Mouse (Mus musculus): ENCODE data around the gene Scin. TPM values are rescaled to one million over a fixed set of nuclear protein-coding genes. Genes with fewer than 3 reads are reported as not detected.

Gene Scin
- polyA plus RNA-seq, 1 experiment from 2014 or later = 0.43 TPM

- H3K27me3 ChIP-seq (replicated peaks) = no peaks in the 10 kb centered on the region
- ATAC-seq = no peak
- 69% methylated on average over 8 of the region's 8 CpGs for WGBS (ENCODE audit: insufficient replicate concordance)
Measured at GRCm38 (mm10) chr12:40043816-40044585, 90.0 kb downstream of the Scin start.

DNA sequence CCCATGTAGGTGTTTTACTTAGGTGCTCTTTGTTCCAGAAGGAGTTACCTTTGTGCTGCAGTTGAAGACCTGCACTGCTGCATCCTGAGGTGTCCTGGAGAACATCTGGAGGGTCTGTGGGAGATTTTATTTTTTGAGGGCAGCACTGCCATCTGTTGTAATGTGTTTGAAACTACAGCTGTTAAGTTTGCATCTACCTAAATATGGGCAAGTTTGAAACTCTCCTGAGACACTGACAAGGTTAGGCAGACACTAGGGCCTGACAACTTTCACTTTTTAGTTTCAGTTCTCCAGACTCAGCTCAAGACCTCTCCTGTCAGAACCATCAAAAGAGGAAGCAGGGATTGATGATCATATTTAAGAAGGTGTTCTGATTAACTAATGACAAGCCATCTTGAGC, 94.0 kb downstream of the Scin start:
- Histone ChIP-seq H3K4me3 (no peak overlapping the region), H3K4me2 (no peak overlapping the region), H3K27me3 (replicated peaks) (no peaks in the 10 kb centered on the region), H3K27ac (no peak overlapping the region), H3K9me3 (replicated peaks) (no peaks in the 10 kb centered on the region), H3K9ac (no peak overlapping the region), H3K36me3 (0 out of 2 replicates have a peak, but pooled peaks cover 5% of the 10 kb centered on the region), H3K4me1 (peaks cover 16% of the 10 kb centered on the region)
- ATAC-seq = no peak

More at GRCm38 (mm10) chr12:40043816-40044585, 90.0 kb downstream of the Scin start:
- Histone ChIP-seq H3K36me3 (no peaks in the 10 kb centered on the region), H3K4me1 (no peaks in the 10 kb centered on the region), H3K9me3 (replicated peaks) (no peaks in the 10 kb centered on the region), H3K4me2 (no peak overlapping the region), H3K4me3 (no peak overlapping the region), H3K27ac (no peak overlapping the region), H3K9ac (no peak overlapping the region)

DNA sequence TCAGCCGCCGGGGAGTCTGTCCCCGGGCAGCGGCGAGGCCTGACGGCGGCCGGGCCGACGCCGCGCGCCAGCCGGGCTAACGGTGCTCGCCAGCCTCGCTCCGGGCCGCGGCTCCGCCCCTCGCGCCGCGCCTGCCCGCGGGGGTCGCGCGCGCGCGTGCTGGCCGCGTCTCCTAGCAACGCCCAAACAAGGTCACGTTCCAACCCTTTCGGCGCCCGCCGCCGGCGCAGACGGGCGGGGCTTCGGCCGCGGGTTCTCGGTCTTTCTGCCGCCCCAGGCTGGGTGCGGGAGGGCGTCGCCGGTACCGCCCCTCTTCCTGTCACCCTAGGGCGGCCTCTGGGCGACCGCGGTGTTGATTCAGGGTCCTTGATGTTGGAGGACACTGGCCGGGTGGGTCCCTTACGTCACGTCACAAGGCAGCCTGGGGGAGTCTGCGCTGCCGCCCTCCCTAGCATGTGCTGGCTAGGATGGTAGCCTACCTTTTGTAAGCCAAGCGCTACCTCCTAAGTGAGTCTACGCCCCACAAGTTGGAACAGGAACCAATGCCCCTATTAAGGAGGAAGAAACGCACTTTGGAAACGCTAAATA, 96.1 kb downstream of the Scin start, which contains the start of gene Arl4a:
Arl4a (minus strand) TSS at position 150 of the 588 bp plus-strand sequence.
- peak; percentile 87 for ATAC-seq
- H3K4me2 ChIP-seq = peak within 1 kb of the TSS; percentile 91

GRCm38 (mm10) chr12:40037226-40037813, 96.7 kb downstream of the Scin start:
- peak; percentile 91 for ATAC-seq

More for the DNA sequence above, 96.1 kb downstream of the Scin start, which contains the start of gene Arl4a:
- under 1% methylated on average over 49 of the region's 68 CpGs for WGBS (ENCODE audit: insufficient replicate concordance)
- Histone ChIP-seq H3K27me3 (replicated peaks) (no peaks in the 10 kb centered on the region), H3K27ac (peak within 1 kb of the TSS; percentile 99), H3K36me3 (peaks cover 14% of the 10 kb centered on the region), H3K9ac (peak within 1 kb of the TSS; percentile 97), H3K4me1 (peaks cover 26% of the 10 kb centered on the region), H3K9me3 (replicated peaks) (no peaks in the 10 kb centered on the region), H3K4me3 (peak within 1 kb of the TSS; percentile 91)

GRCm38 (mm10) chr12:40036666-40037065, 97.4 kb downstream of the Scin start:
- peak overlapping the region; percentile 91 for H3K4me3 ChIP-seq
- peak overlapping the region; percentile 97 for H3K9ac ChIP-seq
- peak overlapping the region; percentile 99 for H3K27ac ChIP-seq
- H3K36me3 ChIP-seq = peaks cover 24% of the 10 kb centered on the region
- ATAC-seq = no peak
- under 1% methylated on average over 11 of the region's 11 CpGs for WGBS (ENCODE audit: insufficient replicate concordance)
- peaks cover 32% of the 10 kb centered on the region for H3K4me1 ChIP-seq
- H3K27me3 ChIP-seq (replicated peaks) = no peaks in the 10 kb centered on the region
- peak overlapping the region; percentile 91 for H3K4me2 ChIP-seq
- H3K9me3 ChIP-seq (replicated peaks) = no peaks in the 10 kb centered on the region

More at GRCm38 (mm10) chr12:40037226-40037813, 96.7 kb downstream of the Scin start:
- peak overlapping the region; percentile 97 for H3K9ac ChIP-seq
- H3K27ac ChIP-seq = peak overlapping the region; percentile 99
- WGBS (ENCODE audit: insufficient replicate concordance) = under 1% methylated on average over 60 of the region's 60 CpGs
- H3K9me3 ChIP-seq (replicated peaks) = no peaks in the 10 kb centered on the region
- no peaks in the 10 kb centered on the region for H3K27me3 ChIP-seq (replicated peaks)
- H3K4me2 ChIP-seq = peak overlapping the region; percentile 91
- H3K4me1 ChIP-seq = peaks cover 30% of the 10 kb centered on the region
- H3K4me3 ChIP-seq = peak overlapping the region; percentile 91
- H3K36me3 ChIP-seq = peaks cover 18% of the 10 kb centered on the region

DNA sequence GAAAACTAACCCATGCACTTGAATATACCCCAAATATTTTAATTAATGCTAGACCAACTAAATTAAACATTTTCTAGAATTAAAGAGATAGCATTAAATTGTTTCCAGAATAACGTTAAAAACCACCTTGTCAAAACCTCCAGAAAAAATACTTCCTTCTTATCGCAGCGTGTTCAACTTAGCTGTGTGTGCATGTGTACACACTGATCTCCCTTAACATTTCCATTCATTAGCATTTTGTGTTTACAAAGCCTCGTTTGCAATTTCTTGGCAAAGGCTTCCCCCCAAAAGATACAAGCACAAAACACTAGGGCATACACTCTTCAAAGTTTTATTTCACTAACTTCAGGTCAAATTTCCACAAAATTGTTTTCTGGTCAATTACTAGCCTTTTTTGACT, 98.5 kb downstream of the Scin start:
- Histone ChIP-seq H3K9me3 (replicated peaks) (no peaks in the 10 kb centered on the region), H3K27me3 (replicated peaks) (no peaks in the 10 kb centered on the region), H3K4me2 (peak overlapping the region; percentile 91), H3K4me1 (peaks cover 37% of the 10 kb centered on the region), H3K9ac (peak overlapping the region; percentile 97), H3K27ac (peak overlapping the region; percentile 99), H3K4me3 (peak overlapping the region; percentile 91), H3K36me3 (peaks cover 27% of the 10 kb centered on the region)
- ATAC-seq = no peak
- WGBS (ENCODE audit: insufficient replicate concordance) = 64% methylated on average over 4 of the region's 4 CpGs

DNA sequence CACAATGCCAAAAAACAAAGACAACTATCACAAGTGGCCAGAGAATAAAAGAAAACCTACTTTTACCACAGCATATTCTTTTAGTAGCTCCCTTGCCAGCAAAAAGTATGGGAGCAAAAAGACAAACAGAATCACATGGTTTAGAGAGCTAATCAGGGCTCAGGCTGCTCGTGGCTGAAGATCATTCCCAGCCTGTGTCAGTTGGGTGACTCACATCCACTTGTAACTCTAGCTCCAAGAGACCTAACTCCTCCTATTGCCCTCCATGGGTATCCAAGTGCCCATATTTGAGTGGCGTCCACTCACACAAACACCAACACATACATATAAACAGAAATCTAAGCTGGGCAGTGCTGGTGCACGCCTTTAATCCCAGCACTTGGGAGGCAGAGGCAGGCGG, 104.8 kb downstream of the Scin start:
- Histone ChIP-seq H3K4me3 (no peak overlapping the region), H3K27me3 (replicated peaks) (no peaks in the 10 kb centered on the region), H3K9me3 (replicated peaks) (no peaks in the 10 kb centered on the region), H3K36me3 (peaks cover 16% of the 10 kb centered on the region), H3K27ac (peak overlapping the region; percentile 40; the same call in 1 of the 2 replicates), H3K9ac (no peak overlapping the region), H3K4me1 (peaks cover 58% of the 10 kb centered on the region), H3K4me2 (no peak overlapping the region)
- WGBS (ENCODE audit: insufficient replicate concordance) = 61% methylated on average over 4 of the region's 4 CpGs
- no peak for ATAC-seq

DNA sequence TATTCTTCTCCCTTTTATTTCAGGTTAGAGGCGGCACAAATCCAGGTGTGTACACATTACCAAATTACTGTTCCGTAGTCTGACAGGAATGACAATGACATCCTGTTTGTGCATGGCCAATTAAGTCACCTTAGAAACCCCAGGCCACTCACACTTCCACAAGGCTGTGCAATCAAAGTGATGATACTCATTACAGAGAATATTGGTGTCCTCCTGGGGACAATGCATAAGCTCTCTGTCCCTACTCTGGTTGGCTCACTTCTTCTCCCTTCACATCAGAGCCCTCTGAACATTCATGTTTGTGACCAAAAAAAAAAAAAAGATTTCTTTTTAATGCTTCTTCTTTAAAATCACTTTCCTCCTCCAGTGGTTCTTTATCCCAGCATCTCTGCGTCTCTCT, 106.2 kb downstream of the Scin start:
- peak overlapping the region; percentile 94 for H3K27ac ChIP-seq
- peak; percentile 59 for ATAC-seq
- peaks cover 69% of the 10 kb centered on the region for H3K4me1 ChIP-seq
- H3K27me3 ChIP-seq (replicated peaks) = no peaks in the 10 kb centered on the region
- WGBS (ENCODE audit: insufficient replicate concordance) = 62% methylated on average over 3 of the region's 3 CpGs
- peaks cover 14% of the 10 kb centered on the region for H3K36me3 ChIP-seq
- H3K9me3 ChIP-seq (replicated peaks) = no peaks in the 10 kb centered on the region
- peak overlapping the region; percentile 56; the same call in 1 of the 2 replicates for H3K9ac ChIP-seq
- peak overlapping the region; percentile 58 for H3K4me2 ChIP-seq
- no peak overlapping the region for H3K4me3 ChIP-seq

DNA sequence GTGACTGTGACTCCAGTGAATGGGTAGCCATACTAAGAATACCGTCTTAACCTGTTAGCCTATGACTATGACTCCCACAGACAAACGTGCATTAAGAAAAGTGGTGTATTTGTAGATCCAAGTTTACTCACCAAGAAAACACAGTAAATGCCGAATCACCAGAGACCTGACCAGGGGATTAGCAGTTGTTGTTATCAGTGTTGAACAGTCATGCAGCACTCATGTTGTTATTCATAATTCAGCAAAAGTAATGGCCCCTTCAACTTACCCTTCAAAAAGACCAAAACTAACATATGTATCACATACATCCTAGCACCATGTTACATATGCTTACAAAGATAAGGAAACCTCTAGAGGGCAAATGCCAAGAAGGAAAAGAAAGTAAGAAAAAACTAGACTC, 106.6 kb downstream of the Scin start:
- Histone ChIP-seq H3K27me3 (replicated peaks) (no peaks in the 10 kb centered on the region), H3K4me3 (no peak overlapping the region), H3K4me2 (peak overlapping the region; percentile 58), H3K9ac (peak overlapping the region; percentile 56), H3K4me1 (peaks cover 70% of the 10 kb centered on the region), H3K36me3 (peaks cover 10% of the 10 kb centered on the region), H3K9me3 (replicated peaks) (no peaks in the 10 kb centered on the region), H3K27ac (peak overlapping the region; percentile 94)
- WGBS (ENCODE audit: insufficient replicate concordance) = 31% methylated on average over 3 of the region's 3 CpGs
- peak; percentile 92 for ATAC-seq

- H3K4me1 ChIP-seq = peaks cover 64% of the 10 kb centered on the region
- no peak overlapping the region for H3K9ac ChIP-seq
- H3K27me3 ChIP-seq (replicated peaks) = no peaks in the 10 kb centered on the region
- H3K27ac ChIP-seq = 0 out of 2 replicates have a peak overlapping the region, but pooled peaks have one; percentile 48
- H3K9me3 ChIP-seq (replicated peaks) = no peaks in the 10 kb centered on the region
- H3K4me3 ChIP-seq = no peak overlapping the region
- WGBS (ENCODE audit: insufficient replicate concordance) = 47% methylated on average over 2 of the region's 2 CpGs
- H3K36me3 ChIP-seq = no peaks in the 10 kb centered on the region
- H3K4me2 ChIP-seq = no peak overlapping the region
- no peak for ATAC-seq
Measured at GRCm38 (mm10) chr12:40023918-40024317, 110.1 kb downstream of the Scin start.

- ATAC-seq = peak; percentile 33
- Histone ChIP-seq H3K4me1 (peaks cover 60% of the 10 kb centered on the region), H3K9ac (no peak overlapping the region), H3K27ac (peak overlapping the region; percentile 67), H3K4me2 (no peak overlapping the region), H3K27me3 (replicated peaks) (no peaks in the 10 kb centered on the region), H3K4me3 (no peak overlapping the region), H3K36me3 (no peaks in the 10 kb centered on the region), H3K9me3 (replicated peaks) (no peaks in the 10 kb centered on the region)
- 50% methylated on average over 3 of the region's 3 CpGs for WGBS (ENCODE audit: insufficient replicate concordance)
Measured at GRCm38 (mm10) chr12:40023014-40023642, 110.9 kb downstream of the Scin start.
